Mouse (Mus musculus) T-helper 1 cell (primary cell): Measurements from ENCODE around the gene Gdf11.

Experiments
- in situ Hi-C: fragments of 300-600 bp; cut with MboI, MseI; formaldehyde crosslinking; loops from one replicate; pipeline ENCODE4 v1.15.1; 2025; ENCODE audit warnings: high pct_unique_total_duplicates

Gdf11 gene

GRCm38 (mm10) chr10:128891296-128892094 is at the start of gene Gdf11:
Gdf11 (minus strand) TSS chr10:128891718.
- in situ Hi-C loops = loop anchor here (10.0 kb wide), 1 partner anchor 47 kb away; no protein-coding TSS in a partner anchor

- in situ Hi-C loops = no loop called here
Measured at GRCm38 (mm10) chr10:128940475-128941061, 49.0 kb upstream of the Gdf11 start.

GRCm38 (mm10) chr10:128938974-128939373 is 47.5 kb upstream of the Gdf11 start:
- in situ Hi-C loops = no loop called here

- in situ Hi-C loops = no loop called here
Measured at GRCm38 (mm10) chr10:128938457-128938856, 46.9 kb upstream of the Gdf11 start.

- in situ Hi-C loops = no loop called here
Measured at GRCm38 (mm10) chr10:128937756-128938390, 46.4 kb upstream of the Gdf11 start.

- in situ Hi-C loops = no loop called here
Measured at GRCm38 (mm10) chr10:128935826-128936440, 44.4 kb upstream of the Gdf11 start.

DNA sequence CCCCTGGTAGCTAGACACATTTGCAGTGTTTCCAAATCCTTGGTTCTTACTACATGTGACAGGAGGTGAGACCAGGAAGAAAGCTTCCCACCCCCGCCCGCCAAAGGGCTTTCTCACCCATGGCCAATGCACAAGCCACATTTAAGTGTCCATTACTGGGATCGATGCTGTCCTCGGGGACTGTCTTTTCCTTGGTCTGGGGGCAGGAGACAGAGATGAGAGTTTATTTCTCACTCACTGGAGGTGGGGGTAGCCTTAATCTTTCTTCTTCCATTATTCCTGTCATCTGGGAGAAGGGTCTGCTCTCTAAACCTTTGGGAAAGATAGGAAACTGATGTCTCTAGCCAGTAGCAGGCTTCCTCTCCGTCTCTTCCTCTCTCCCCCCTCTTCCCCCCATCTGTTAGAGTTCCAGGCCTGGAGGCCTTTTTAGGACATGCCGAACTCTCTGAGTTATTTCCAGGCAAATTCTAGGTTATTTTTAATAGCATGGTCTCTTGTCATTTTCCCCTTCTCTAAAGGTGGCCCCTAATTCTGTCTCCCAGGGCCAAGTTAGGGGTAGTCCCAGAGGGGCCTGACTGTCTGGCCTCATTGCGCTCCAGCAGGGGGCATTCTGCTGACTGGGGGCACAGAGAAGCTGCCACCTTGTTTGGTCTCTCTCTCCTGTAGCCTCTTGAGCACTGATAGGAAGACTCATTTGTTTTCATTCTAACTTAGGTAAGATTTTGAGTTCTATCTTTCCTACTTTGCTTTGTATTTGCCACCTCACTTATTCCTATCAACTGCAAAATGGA is 43.7 kb upstream of the Gdf11 start:
- in situ Hi-C loops = no loop called here

GRCm38 (mm10) chr10:128933976-128934721 is 42.6 kb upstream of the Gdf11 start:
- in situ Hi-C loops = no loop called here

- in situ Hi-C loops = no loop called here
Measured at GRCm38 (mm10) chr10:128933574-128933973, 42.1 kb upstream of the Gdf11 start, which contains the start of gene Itga7. Itga7 (plus strand) TSS chr10:128933818.

GRCm38 (mm10) chr10:128931441-128931840 is 39.9 kb upstream of the Gdf11 start:
- in situ Hi-C loops = no loop called here

- in situ Hi-C loops = no loop called here
Measured at GRCm38 (mm10) chr10:128929638-128930378, 38.3 kb upstream of the Gdf11 start.

DNA sequence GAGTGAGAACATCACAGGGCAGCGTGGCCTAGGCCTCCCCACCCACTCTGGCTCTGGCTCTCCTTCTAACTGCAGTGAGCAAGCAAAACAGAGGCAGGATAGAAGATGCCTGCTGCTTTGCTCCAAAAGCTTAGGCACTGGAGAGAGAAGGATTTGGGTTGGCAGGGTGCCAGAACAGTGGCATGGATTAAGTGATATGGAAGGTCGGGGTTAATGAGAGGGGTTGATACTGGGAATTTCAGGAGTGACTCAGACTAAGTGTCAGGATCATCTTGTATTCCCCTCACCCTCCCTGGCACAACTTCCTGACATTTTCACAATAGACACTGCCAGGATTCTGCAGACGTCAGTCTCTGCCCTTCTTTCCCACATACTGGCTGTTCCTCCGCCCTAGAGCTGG is 36.8 kb upstream of the Gdf11 start:
- in situ Hi-C loops = no loop called here

DNA sequence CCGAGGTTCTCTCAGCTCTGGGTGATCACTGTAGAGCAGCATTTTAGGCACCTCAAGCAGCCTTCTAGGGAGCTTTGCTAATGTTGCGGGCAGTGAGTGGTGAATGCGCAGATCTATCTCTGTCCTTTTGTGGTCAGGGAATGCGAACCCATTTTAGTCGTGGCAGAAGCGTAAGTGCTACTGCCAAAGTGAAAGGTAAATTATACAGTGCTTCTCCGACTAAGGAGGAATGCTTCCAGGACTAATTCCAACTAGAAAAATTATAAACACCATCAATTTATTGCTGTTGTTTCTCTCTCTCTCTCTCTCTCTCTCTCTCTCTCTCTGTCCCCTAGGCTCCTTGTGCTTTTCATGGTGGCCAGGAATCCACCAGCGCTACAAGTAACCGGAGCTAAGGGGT is 32.4 kb upstream of the Gdf11 start, which contains the start of gene Bloc1s1:
Bloc1s1 (minus strand) TSS at position 101 of the 400 bp plus-strand sequence.
- in situ Hi-C loops = no loop called here

GRCm38 (mm10) chr10:128923013-128923691 is 31.6 kb upstream of the Gdf11 start:
- in situ Hi-C loops = no loop called here

DNA sequence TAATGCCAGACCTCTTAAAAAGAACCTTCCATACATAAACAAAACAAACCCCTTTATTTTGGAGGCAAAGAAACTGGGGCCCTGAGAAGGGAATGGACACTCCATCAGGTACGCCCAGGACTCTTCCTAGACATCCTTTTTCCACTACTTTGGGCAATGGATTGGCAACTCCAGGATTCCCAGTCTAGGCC is 31.2 kb upstream of the Gdf11 start, which contains the start of gene Rdh5:
Rdh5 (minus strand) TSS at position 67 of the 191 bp plus-strand sequence.
- in situ Hi-C loops = no loop called here

DNA sequence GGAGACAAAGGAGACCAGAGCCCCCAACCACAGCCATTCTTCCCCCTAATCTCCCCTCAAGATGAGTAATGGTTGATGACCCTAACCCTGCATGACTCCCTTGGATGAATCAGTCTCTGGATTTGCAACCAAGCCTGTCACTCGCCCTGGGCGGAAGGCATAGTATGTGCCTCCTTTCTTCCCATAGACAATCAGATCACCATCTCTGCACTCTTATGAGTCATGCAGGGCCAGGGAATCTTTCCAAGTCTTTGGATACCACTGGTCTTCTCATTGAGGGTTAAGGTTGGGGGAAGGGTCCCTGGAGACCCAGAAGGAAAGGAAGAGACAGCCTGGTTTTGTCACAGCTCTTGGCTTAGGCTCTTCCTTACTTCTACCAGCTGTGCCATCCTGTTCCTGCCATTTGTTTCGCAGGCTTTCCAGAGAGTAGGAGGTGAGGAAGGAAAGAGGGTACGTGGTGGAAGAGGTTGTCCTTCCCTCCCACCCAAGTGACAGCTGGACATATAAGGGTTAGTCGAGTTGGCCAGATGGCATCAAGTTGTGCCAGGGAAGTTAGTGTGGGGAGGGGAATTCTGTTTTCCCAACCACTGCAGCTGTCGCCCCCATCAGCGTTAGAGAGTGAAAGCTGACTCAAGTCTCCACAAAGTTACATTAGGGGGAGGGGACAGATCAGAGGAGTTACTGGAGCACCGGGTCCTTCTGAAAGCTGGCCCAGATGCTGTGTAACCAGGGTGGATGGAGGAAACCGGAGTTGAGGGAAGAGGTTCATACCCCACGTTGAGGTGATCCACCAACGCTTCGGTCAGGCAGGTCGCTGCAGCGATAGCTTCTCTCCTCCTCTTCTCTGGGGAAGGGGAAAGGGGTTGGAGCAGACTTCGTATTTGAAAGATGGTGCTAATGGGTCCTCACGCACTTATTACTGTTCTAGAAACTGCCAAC is 30.6 kb upstream of the Gdf11 start:
- in situ Hi-C loops = no loop called here

DNA sequence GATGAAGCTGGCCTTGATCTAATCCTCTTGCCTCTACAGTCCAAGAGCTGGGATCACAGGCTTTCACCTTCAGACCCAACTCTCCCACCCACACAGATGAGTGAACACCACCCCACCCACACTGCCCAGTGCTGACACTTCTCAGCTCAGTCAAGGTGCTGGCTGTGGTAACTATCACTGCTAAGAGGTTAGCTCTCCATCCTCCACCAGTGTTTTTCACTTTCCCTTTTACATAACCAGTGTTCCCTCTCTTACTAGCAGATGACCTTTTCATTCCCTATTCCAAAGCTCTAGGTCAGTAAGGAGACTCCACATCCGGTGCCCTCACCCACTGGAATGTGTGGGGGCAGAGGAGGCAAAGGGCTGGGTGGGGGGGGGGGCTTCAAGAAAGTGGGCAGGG is 29.7 kb upstream of the Gdf11 start:
- in situ Hi-C loops = no loop called here

DNA sequence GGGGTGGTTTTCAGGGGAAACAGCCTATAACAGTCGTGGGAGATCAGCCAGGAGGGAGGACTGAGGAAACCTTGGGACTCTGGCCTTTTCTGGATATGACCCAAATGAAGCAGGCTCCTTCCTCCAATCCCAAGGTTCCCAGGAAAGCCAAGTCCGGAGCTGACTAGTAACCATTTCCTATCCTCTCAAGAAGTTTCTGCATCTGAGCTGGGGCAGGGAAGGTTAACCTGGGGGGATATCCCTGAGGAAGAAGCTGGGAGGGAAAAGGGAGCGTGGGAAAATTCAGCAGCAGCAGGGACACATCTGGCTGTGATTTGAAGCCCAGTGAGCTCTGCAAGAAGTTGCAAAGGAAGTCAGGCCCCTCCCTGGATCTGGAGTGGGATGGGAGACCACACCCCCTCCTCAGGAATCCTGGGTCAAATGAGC is 29.2 kb upstream of the Gdf11 start:
- in situ Hi-C loops = no loop called here
